Comparison of ENCODE assay signal across 16 mouse cellular contexts in the genomic region with DNA sequence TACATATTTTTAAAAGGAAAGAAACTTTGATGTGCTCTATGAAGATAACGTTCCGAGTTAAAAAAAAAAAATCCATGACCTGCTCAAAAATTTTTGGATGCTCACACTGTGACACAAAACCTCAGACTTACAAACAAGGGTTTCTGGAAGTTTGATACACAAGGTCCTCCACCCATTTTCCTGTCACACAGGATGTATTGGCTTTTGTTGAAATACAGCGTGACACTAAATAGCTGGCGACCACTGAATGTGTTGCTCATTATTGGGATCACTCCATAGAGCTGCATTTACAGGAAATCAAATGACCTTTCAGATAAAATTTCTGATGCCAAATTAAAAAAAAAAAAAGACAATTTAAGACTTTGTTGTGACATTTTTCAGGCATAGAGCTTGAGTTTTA.
"Had no signal": no experiment of that assay in that cellular context is flagged by ENCODE, and none has a peak within 500 bp of the region (broad histone marks: within the 10 kb centered on the region; RNA-seq: fewer than 3 reads in every experiment).

No protein-coding gene starts in this region.

- H3K27me3 ChIP-seq: lung, embryonic 15.5 days; midbrain, embryonic 12.5 days; neural tube, embryonic 13.5 days; neural tube, embryonic 15.5 days had no signal

- H3K9ac ChIP-seq: lung, embryonic 15.5 days; midbrain, embryonic 12.5 days; neural tube, embryonic 13.5 days; neural tube, embryonic 15.5 days had no signal

- H3K27ac ChIP-seq: lung, embryonic 15.5 days; midbrain, embryonic 10.5 days; midbrain, embryonic 12.5 days; neural tube, embryonic 13.5 days; neural tube, embryonic 15.5 days had no signal

- H3K9me3 ChIP-seq: lung, embryonic 15.5 days; midbrain, embryonic 10.5 days; midbrain, embryonic 12.5 days; neural tube, embryonic 13.5 days; neural tube, embryonic 15.5 days had no signal

- H3K4me3 ChIP-seq: lung, embryonic 15.5 days; midbrain, embryonic 10.5 days; midbrain, embryonic 12.5 days; myocyte; neural tube, embryonic 13.5 days; neural tube, embryonic 15.5 days had no signal

- H3K4me1 ChIP-seq: lung, embryonic 15.5 days; midbrain, embryonic 10.5 days; midbrain, embryonic 12.5 days; neural tube, embryonic 13.5 days; neural tube, embryonic 15.5 days had no signal

- DNase-seq: lung, postnatal 14 days; midbrain, embryonic 14.5 days; retina, postnatal 1 day; right cerebral cortex, adult 18-20 months; right cerebral cortex, postnatal 25 days; right cerebral cortex, postnatal 4 days; spleen, adult 18-20 months; thymus, adult 18-20 months; thymus, postnatal 14 days; thymus, postnatal 36 days had no signal

- H3K36me3 ChIP-seq: lung, embryonic 15.5 days; midbrain, embryonic 10.5 days; midbrain, embryonic 12.5 days; neural tube, embryonic 13.5 days; neural tube, embryonic 15.5 days had no signal
